Mouse (Mus musculus) forebrain, embryonic 15.5 days (tissue): Measurements from ENCODE around the gene Gm38119. TPM values are rescaled to one million over a fixed set of nuclear protein-coding genes. Genes with fewer than 3 reads are reported as not detected.

ENCODE experiments used
- polyA plus RNA-seq: library from polyadenylated mRNA; unstranded; fragments of >200 nt; fragmentation: Nextera tagmentation; extraction: Ambion mirVana; gene quantifications from 2 replicates; pipeline ENCODE4 v1.2.1, GENCODE M21; 2015

The Gm38119 gene
- polyA plus RNA-seq, 1 experiment from 2014 or later: not detected

Other genes starting within 250 kb of the Gm38119 start
- gene Sprr4, start 238.6 kb downstream of the Gm38119 start, polyA plus RNA-seq: not detected in 2 replicates
- gene 2310046K23Rik, start 204.6 kb downstream of the Gm38119 start, polyA plus RNA-seq: not detected in 2 replicates
- gene Ivl, start 165.4 kb downstream of the Gm38119 start, polyA plus RNA-seq: not detected in 2 replicates
- gene Smcp, start 150.1 kb downstream of the Gm38119 start, polyA plus RNA-seq: not detected in 2 replicates
- gene 2210017I01Rik, start 131.6 kb downstream of the Gm38119 start, polyA plus RNA-seq: not detected in 2 replicates
- gene Lce6a, start 117.4 kb downstream of the Gm38119 start, polyA plus RNA-seq: not detected in 2 replicates
- gene Lce1a1, start 90.8 kb downstream of the Gm38119 start, polyA plus RNA-seq: not detected in 2 replicates
- not detected in 2 replicates for gene Lce1b, start 82.2 kb downstream of the Gm38119 start, polyA plus RNA-seq
- gene Lce1a2, start 68.8 kb downstream of the Gm38119 start, polyA plus RNA-seq: not detected in 2 replicates
- gene Lce1c, start 59.8 kb downstream of the Gm38119 start, polyA plus RNA-seq: not detected in 2 replicates
- not detected in 2 replicates for gene Lce1d, start 51.9 kb downstream of the Gm38119 start, polyA plus RNA-seq
- not detected in 2 replicates for gene Lce1e, start 30.0 kb downstream of the Gm38119 start, polyA plus RNA-seq
- gene Lce1f, start 18.7 kb downstream of the Gm38119 start, polyA plus RNA-seq: not detected in 2 replicates
- not detected in 2 replicates for gene Lce1g, start 13.2 kb upstream of the Gm38119 start, polyA plus RNA-seq
- not detected in 2 replicates for gene Lce1h, start 26.0 kb upstream of the Gm38119 start, polyA plus RNA-seq
- gene Lce1i, start 39.8 kb upstream of the Gm38119 start, polyA plus RNA-seq: not detected in 2 replicates
- not detected in 2 replicates for gene Lce1j, start 51.4 kb upstream of the Gm38119 start, polyA plus RNA-seq
- gene Lce1k, start 68.8 kb upstream of the Gm38119 start, polyA plus RNA-seq: not detected in 2 replicates
- gene Kprp, start 88.2 kb upstream of the Gm38119 start, polyA plus RNA-seq: not detected in 2 replicates
- gene Lce1l, start 112.2 kb upstream of the Gm38119 start, polyA plus RNA-seq: not detected in 2 replicates
- gene 2310050C09Rik, start 131.1 kb upstream of the Gm38119 start, polyA plus RNA-seq: not detected in 2 replicates
- gene Lce3a, start 187.1 kb upstream of the Gm38119 start, polyA plus RNA-seq: not detected in 2 replicates
- gene Lce3b, start 193.9 kb upstream of the Gm38119 start, polyA plus RNA-seq: not detected in 2 replicates
- gene Lce3c, start 205.4 kb upstream of the Gm38119 start, polyA plus RNA-seq: not detected in 2 replicates
- gene Lce3d, start 218.3 kb upstream of the Gm38119 start, polyA plus RNA-seq: not detected in 2 replicates
- not detected in 2 replicates for gene Lce3e, start 228.0 kb upstream of the Gm38119 start, polyA plus RNA-seq